Mouse (Mus musculus) cerebellum, adult 2 months (tissue): ENCODE results near the gene Slc24a3. TPM values are rescaled to one million over a fixed set of nuclear protein-coding genes. Genes with fewer than 3 reads are reported as not detected.

ENCODE experiments used
- DNase-seq, 2 experiments: peaks; one replicate each; pipeline ENCODE4 v3.0.0; 2021
- H3K27ac ChIP-seq: fragments of 200-500 bp; 2 replicates; pipeline ENCODE4 v1.5.1; 2012; ENCODE audit warnings: low read length, control low read depth, inconsistent platforms; ENCODE audit not compliant: insufficient read depth
- H3K27me3 ChIP-seq: fragments of 200-500 bp; 2 replicates; pipeline ENCODE4 v1.6.1; 2012; ENCODE audit warnings: inconsistent platforms, mild to moderate bottlenecking, low read length, moderate library complexity; ENCODE audit not compliant: control insufficient read depth, insufficient read depth
- H3K4me1 ChIP-seq: fragments of 200-500 bp; 2 replicates; pipeline ENCODE4 v1.6.1; 2011; ENCODE audit warnings: low read length; ENCODE audit not compliant: control insufficient read depth, insufficient read depth
- H3K4me3 ChIP-seq: fragments of 200-500 bp; replicated peaks from 2 replicates; pipeline ENCODE3; 2011; ENCODE audit warnings: mild to moderate bottlenecking, low read depth, low read length, control low read depth; ENCODE audit not compliant: insufficient read depth
- CTCF ChIP-seq: fragments of 200-500 bp; IDR thresholded peaks from 2 replicates; pipeline ENCODE4 v1.5.1; 2011; ENCODE audit warnings: low read depth, mild to moderate bottlenecking, control low read depth, low read length, moderate library complexity, borderline replicate concordance; ENCODE audit not compliant: insufficient read depth
- POLR2A ChIP-seq: fragments of 200-500 bp; IDR thresholded peaks from 2 replicates; pipeline ENCODE4 v1.6.1; 2011; ENCODE audit warnings: low read length, control low read depth, borderline replicate concordance; ENCODE audit not compliant: insufficient read depth
- WGBS: fragments of 180-500 bp; shearing (Covaris S2); methylation state at CpG from one replicate; pipeline ENCODE4 v1.1.7; 2018; 5-methylcytosine and 5-hydroxymethylcytosine counted together
- polyA plus RNA-seq: library from polyadenylated mRNA; depleted of rRNA; stranded (reverse); fragments of >200 nt; gene quantifications from 2 replicates; pipeline ENCODE4 v1.2.3, GENCODE M21; 2012

Gene Slc24a3
- polyA plus RNA-seq, 1 experiment, result 56.9 TPM

DNA sequence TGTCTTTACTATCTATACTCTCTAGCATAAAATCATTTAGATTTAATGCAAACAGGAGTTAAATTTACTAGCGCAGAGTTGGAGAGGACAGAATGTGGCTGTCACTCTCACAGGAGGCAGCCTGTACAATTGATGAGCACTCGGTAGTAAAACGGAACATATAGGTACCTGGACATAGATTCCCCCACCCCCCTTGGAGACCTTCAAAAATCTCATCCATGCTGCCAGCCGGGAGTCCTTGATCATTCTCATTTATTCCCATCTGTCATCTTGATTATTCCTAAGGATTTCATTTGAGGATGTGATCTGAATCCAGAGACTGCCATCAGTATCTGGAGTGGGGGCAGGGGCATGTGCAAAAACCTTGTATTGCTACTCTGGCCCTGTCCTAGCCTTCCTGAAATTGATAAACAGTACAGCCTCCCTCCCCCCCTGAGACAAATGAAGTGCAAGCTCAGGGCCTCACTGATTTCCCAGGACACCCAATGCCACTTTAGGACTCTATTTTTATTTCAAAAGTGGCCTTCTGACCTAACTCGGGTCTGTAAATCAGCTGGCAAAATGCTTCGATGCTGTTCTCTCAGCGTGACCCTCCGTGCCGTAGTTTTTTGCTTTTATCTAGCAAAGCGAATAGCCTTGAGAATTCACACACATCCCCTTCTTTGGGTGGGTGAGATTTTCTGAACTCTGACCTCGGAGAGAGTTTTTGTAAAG is 237.4 kb downstream of the Slc24a3 start:
- 61% methylated on average over 11 of the region's 11 CpGs for WGBS
- Histone ChIP-seq H3K27ac (no peak overlapping the region), H3K4me3 (no peak overlapping the region), H3K27me3 (no peaks in the 10 kb centered on the region), H3K4me1 (0 out of 2 replicates have a peak, but pooled peaks cover 2% of the 10 kb centered on the region)
- DNase-seq, result no peak
- no peak for TF ChIP-seq CTCF
- TF ChIP-seq POLR2A, result no peak

DNA sequence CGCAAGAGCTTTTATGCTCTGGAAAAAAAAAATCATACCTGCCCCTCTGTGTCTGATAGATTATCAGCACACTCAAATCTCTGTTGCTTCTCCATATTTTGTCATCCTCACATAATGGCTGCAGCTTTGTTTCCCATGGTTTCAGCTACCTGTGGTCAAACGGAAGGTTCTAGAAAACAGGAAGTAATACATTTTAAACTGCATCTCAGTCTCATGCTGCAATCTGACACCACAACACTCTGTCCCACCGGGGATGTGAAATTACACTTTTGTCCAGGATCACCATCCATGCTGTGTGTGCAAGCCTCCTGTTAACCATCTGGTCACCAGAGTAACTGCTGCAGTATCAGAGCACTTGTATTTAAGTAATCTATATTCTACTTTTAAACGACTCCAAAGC is 238.2 kb downstream of the Slc24a3 start:
- TF ChIP-seq POLR2A, result no peak
- no peak for TF ChIP-seq CTCF
- H3K4me3 ChIP-seq, result no peak overlapping the region
- no peak overlapping the region for H3K27ac ChIP-seq
- 73% methylated on average over 4 of the region's 4 CpGs for WGBS
- H3K4me1 ChIP-seq, result 0 out of 2 replicates have a peak, but pooled peaks cover 2% of the 10 kb centered on the region
- DNase-seq, result no peak
- no peaks in the 10 kb centered on the region for H3K27me3 ChIP-seq

DNA sequence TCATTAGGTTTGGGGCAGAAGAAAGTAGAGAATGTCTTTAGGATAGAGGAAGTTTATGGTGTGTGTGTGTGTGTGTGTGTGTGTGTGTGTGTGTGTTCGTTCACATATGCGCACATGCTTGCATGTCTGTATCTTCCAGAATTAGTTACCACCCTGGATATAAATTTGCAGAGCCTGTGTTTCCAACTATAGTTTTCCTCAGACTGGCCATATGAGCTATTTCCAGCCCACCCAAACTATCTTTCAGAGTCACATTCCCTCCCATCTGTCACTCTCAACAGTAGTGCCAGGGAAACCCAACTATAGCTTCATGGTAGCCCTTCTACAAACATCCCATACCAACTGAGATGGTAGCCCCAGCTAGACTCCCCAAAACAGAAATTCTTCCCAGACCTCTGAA is 250.2 kb downstream of the Slc24a3 start:
- H3K27ac ChIP-seq, result no peak overlapping the region
- DNase-seq, result no peak

DNA sequence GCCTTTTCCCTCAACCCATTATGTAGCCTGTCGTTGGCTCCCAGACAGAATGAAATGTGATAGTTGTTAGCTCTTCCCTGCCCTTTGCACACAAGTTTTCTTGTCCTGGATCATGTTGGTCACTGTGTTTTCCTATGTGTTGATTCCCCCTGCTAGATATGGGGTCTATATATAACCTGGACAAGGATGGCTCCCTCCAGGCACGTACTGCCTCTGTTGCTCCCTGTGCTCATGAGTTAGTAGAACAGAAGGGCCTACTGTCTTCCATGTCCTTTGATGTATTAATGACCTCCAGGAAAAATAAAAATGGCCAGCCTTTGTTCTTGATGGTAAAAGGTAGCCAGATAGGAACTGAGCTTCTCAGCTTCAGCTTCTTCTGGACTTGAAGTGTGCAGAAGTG is 251.5 kb downstream of the Slc24a3 start:
- Histone ChIP-seq H3K27ac (no peak overlapping the region), H3K4me1 (no peaks in the 10 kb centered on the region), H3K4me3 (no peak overlapping the region), H3K27me3 (no peaks in the 10 kb centered on the region)
- TF ChIP-seq CTCF (no peak), POLR2A (no peak)
- no peak for DNase-seq
- WGBS, result 94% methylated on average over 2 of the region's 2 CpGs

More for the DNA sequence above, 250.2 kb downstream of the Slc24a3 start:
- H3K27me3 ChIP-seq, result no peaks in the 10 kb centered on the region
- H3K4me1 ChIP-seq, result no peaks in the 10 kb centered on the region
- 98% methylated on average over 2 of the region's 2 CpGs for WGBS
- TF ChIP-seq CTCF, result no peak
- no peak for TF ChIP-seq POLR2A
- H3K4me3 ChIP-seq, result no peak overlapping the region

DNA sequence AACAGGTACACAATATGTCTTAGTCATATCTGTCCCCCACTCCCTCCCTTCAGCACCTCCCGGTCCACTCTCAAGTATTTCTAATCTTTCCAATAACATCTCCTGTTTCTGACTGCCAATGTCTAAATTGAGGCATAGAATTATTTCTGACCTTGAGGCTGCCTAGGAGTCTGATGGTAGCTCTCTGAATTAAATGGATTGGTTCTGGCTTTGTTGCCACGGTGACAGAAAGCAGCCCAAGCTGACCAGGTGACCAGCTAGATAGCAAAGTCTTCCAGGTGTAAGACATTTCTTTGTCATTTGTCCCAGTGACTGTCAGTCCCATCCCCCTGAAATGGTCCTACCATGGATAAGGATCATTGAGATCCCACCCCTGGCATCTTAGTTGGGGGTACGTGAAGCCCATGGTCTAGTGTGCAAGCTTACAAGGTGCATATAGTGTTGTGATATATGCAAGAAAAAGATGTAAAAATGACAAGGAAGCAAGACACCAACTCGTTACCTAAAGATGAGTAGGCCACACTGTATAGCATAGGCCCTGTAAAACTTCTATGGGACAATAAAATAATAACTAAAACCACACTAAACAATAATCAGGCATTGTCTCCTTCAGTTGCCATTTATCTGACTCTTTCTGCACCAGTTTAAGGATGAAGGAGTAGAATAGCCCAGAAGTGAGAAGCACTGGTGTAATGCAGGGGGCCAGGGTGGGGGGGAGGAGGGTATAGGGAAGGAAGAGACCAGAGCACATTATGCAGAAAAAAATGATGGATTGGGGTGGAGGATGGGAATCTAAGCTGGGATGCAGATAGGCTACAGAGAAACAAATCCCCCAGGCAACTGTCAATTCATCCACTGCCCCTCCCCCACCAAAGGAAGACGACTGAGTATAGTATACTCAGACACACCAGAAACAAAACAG is 253.7 kb downstream of the Slc24a3 start:
- H3K27ac ChIP-seq, result no peak overlapping the region
- WGBS, result 82% methylated on average over 5 of the region's 5 CpGs
- TF ChIP-seq POLR2A (no peak), CTCF (no peak)
- H3K27me3 ChIP-seq, result no peaks in the 10 kb centered on the region
- H3K4me1 ChIP-seq, result no peaks in the 10 kb centered on the region
- no peak for DNase-seq
- H3K4me3 ChIP-seq, result no peak overlapping the region

DNA sequence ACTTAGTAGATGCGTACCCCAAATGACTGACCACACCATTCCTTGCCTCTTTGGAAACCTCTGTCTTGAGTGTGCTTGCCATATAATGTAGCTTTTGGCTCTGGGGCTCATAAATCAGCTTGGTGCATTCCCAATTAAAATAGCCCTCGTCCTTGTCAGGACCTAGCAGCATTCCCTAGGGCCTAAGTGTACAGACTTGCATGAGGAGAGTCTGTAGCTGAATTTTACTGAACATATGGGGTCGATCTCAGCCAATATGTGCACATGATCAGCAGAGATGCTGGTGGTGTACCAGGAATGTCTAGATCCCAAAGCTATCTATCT is 254.3 kb downstream of the Slc24a3 start:
- no peak for TF ChIP-seq POLR2A
- no peak for TF ChIP-seq CTCF
- Histone ChIP-seq H3K27ac (no peak overlapping the region), H3K27me3 (no peaks in the 10 kb centered on the region), H3K4me1 (no peaks in the 10 kb centered on the region), H3K4me3 (no peak overlapping the region)
- 60% methylated on average over 3 of the region's 3 CpGs for WGBS
- DNase-seq, result no peak

DNA sequence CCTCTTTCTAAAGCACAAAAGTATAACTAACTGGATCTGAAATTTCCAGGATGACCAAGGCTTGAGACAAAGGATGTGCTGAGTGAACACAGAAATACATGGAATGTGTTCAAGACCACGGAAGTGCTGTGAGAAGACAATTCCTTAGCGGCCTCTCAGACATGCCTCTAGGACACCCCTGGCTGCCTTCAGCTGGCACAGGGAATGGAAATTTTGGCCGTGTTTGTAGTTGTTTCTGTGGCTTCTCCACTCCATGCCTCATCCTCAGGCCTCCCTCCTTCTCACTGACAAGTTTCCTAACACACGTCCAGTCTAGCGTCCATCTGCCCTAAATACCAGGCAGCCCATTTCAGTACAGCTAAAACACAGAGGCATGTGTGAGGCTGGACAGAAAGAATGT is 262.4 kb downstream of the Slc24a3 start:
- no peak overlapping the region for H3K4me3 ChIP-seq
- no peak for DNase-seq
- TF ChIP-seq POLR2A (no peak), CTCF (no peak)
- no peaks in the 10 kb centered on the region for H3K4me1 ChIP-seq
- H3K27ac ChIP-seq, result no peak overlapping the region
- 71% methylated on average over 5 of the region's 5 CpGs for WGBS
- no peaks in the 10 kb centered on the region for H3K27me3 ChIP-seq

DNA sequence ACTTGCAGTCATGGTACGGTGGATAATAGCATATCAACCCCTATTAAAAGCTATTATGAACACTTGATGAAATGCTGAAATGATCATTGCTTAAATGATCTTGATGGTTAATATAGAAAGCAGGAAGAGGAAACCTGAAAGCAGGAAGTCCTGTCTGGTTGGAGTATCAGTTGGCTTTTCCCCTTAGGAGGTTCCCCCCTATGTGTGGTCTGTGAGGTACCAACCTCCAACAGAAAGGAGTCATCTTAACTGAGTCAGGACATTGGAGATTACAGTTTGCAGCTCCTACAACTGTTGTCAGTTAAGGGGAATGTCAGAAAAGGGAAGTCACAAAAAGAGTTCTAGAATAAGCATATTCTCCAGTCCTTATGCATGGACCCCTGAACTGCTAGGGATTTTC is 266.5 kb downstream of the Slc24a3 start:
- Histone ChIP-seq H3K27me3 (no peaks in the 10 kb centered on the region; the same call in 1 of the 2 replicates), H3K4me1 (no peaks in the 10 kb centered on the region), H3K27ac (no peak overlapping the region), H3K4me3 (no peak overlapping the region)
- WGBS, result 99% methylated on average over 1 of the region's 1 CpGs
- no peak for DNase-seq
- TF ChIP-seq POLR2A (no peak), CTCF (no peak)
